Mouse (Mus musculus) kidney, adult 2 months (tissue): ENCODE measurements around the gene Rpl23a. TPM values are rescaled to one million over a fixed set of nuclear protein-coding genes. Genes with fewer than 3 reads are reported as not detected.
"Not testable (repeated sequence)": the region's sequence is repeated elsewhere in the genome, so short reads cannot be mapped to it uniquely, and the experiment has no call there.

Experiments used
- DNase-seq: peaks from one replicate; pipeline ENCODE4 v3.0.0; 2021
- H3K27ac ChIP-seq: fragments of 200-500 bp; 2 replicates; pipeline ENCODE4 v1.5.1; 2012; ENCODE audit warnings: low read depth, low read length, control low read depth, inconsistent platforms; ENCODE audit not compliant: insufficient read depth
- H3K27me3 ChIP-seq: fragments of 200-500 bp; replicated peaks from 2 replicates; pipeline ENCODE4 v1.6.1; 2012; ENCODE audit warnings: mild to moderate bottlenecking, moderate library complexity, low read length, inconsistent platforms; ENCODE audit not compliant: control insufficient read depth, insufficient read depth
- H3K36me3 ChIP-seq: fragments of 200-500 bp; 2 replicates; pipeline ENCODE4 v1.6.1; 2012; ENCODE audit warnings: mild to moderate bottlenecking, moderate library complexity, low read length, inconsistent platforms; ENCODE audit not compliant: control insufficient read depth, insufficient read depth
- H3K4me1 ChIP-seq: fragments of 200-500 bp; 2 replicates; pipeline ENCODE4 v1.6.1; 2011; ENCODE audit warnings: low read length; ENCODE audit not compliant: control insufficient read depth, insufficient read depth
- H3K4me3 ChIP-seq: fragments of 200-500 bp; 2 replicates; pipeline ENCODE4 v1.5.1; 2011; ENCODE audit warnings: mild to moderate bottlenecking, low read depth, low read length, control low read depth; ENCODE audit not compliant: insufficient read depth
- CTCF ChIP-seq: fragments of 200-500 bp; conservative IDR thresholded peaks from 2 replicates; pipeline ENCODE4 v1.5.1; 2011; ENCODE audit warnings: low read depth, mild to moderate bottlenecking, control low read depth, low read length, moderate library complexity, mixed read lengths; ENCODE audit not compliant: insufficient read depth, insufficient read length
- POLR2A ChIP-seq: fragments of 200-500 bp; IDR thresholded peaks from one replicate; pipeline ENCODE4 v1.6.1; 2011; ENCODE audit warnings: low read depth, low read length, control low read depth
- WGBS: fragments of 180-500 bp; shearing (Covaris S2); methylation state at CpG from one replicate; pipeline ENCODE4 v1.1.7; 2018; 5-methylcytosine and 5-hydroxymethylcytosine counted together
- polyA plus RNA-seq: library from polyadenylated mRNA; depleted of rRNA; stranded (reverse); fragments of >200 nt; gene quantifications from 2 replicates; pipeline ENCODE4 v1.2.3, GENCODE M21; 2012

Gene Rpl23a
- polyA plus RNA-seq, 1 experiment: 278 TPM

- no peaks in the 10 kb centered on the region for H3K36me3 ChIP-seq
These were observed 37.2 kb downstream of the Rpl23a start for GRCm38 (mm10) chr11:78146168-78146567.

GRCm38 (mm10) chr11:78143520-78143919 is 39.9 kb downstream of the Rpl23a start:
- no peak overlapping the region for H3K4me3 ChIP-seq
- TF ChIP-seq POLR2A: no peak
- TF ChIP-seq CTCF: no peak
- no peaks in the 10 kb centered on the region for H3K27me3 ChIP-seq
- peaks cover 19% of the 10 kb centered on the region for H3K4me1 ChIP-seq
- peak overlapping the region; percentile 63; the same call in 1 of the 2 replicates for H3K27ac ChIP-seq
- peak; percentile 54 for DNase-seq
- H3K36me3 ChIP-seq: no peaks in the 10 kb centered on the region
- WGBS: 48% methylated on average over 2 of the region's 2 CpGs

More at GRCm38 (mm10) chr11:78146168-78146567, 37.2 kb downstream of the Rpl23a start:
- Histone ChIP-seq H3K27ac (peak overlapping the region; percentile 42; the same call in 1 of the 2 replicates), H3K27me3 (no peaks in the 10 kb centered on the region), H3K4me3 (no peak overlapping the region), H3K4me1 (peaks cover 19% of the 10 kb centered on the region)
- no peak for DNase-seq
- WGBS: 85% methylated on average over 5 of the region's 5 CpGs
- TF ChIP-seq CTCF (peak; percentile 29; the same call in 1 of the 2 replicates), POLR2A (no peak)

GRCm38 (mm10) chr11:78140665-78141064 is 42.7 kb downstream of the Rpl23a start:
- Histone ChIP-seq H3K27ac (no peak overlapping the region), H3K4me3 (no peak overlapping the region), H3K4me1 (peaks cover 27% of the 10 kb centered on the region), H3K36me3 (no peaks in the 10 kb centered on the region), H3K27me3 (no peaks in the 10 kb centered on the region)
- TF ChIP-seq CTCF (no peak), POLR2A (no peak)
- DNase-seq: no peak
- 76% methylated on average over 5 of the region's 5 CpGs for WGBS

GRCm38 (mm10) chr11:78138023-78138422 is 45.4 kb downstream of the Rpl23a start:
- WGBS: 62% methylated on average over 3 of the region's 3 CpGs
- Histone ChIP-seq H3K27ac (peak overlapping the region; percentile 27), H3K36me3 (no peaks in the 10 kb centered on the region), H3K4me1 (peaks cover 30% of the 10 kb centered on the region), H3K4me3 (no peak overlapping the region), H3K27me3 (no peaks in the 10 kb centered on the region)
- DNase-seq: peak; percentile 41
- TF ChIP-seq POLR2A: no peak
- TF ChIP-seq CTCF: no peak

GRCm38 (mm10) chr11:78137584-78137983 is 45.8 kb downstream of the Rpl23a start:
- Histone ChIP-seq H3K27me3 (no peaks in the 10 kb centered on the region), H3K36me3 (no peaks in the 10 kb centered on the region), H3K4me1 (peaks cover 27% of the 10 kb centered on the region; the same call in 1 of the 2 replicates), H3K27ac (peak overlapping the region; percentile 81), H3K4me3 (no peak overlapping the region)
- DNase-seq: peak; percentile 70
- TF ChIP-seq POLR2A (no peak), CTCF (no peak)
- WGBS: 36% methylated on average over 4 of the region's 4 CpGs

GRCm38 (mm10) chr11:78136132-78136531 is 47.3 kb downstream of the Rpl23a start:
- no peak for DNase-seq
- Histone ChIP-seq H3K36me3 (no peaks in the 10 kb centered on the region), H3K4me1 (peaks cover 16% of the 10 kb centered on the region; the same call in 1 of the 2 replicates), H3K27me3 (no peaks in the 10 kb centered on the region), H3K27ac (no peak overlapping the region; the same call in 1 of the 2 replicates), H3K4me3 (no peak overlapping the region)
- TF ChIP-seq POLR2A (no peak), CTCF (no peak)
- WGBS: 71% methylated on average over 1 of the region's 1 CpGs

GRCm38 (mm10) chr11:78135314-78135713 is 48.1 kb downstream of the Rpl23a start:
- H3K27ac ChIP-seq, H3K27me3 ChIP-seq: not testable (repeated sequence)

More at GRCm38 (mm10) chr11:78135314-78135713, 48.1 kb downstream of the Rpl23a start:
- peak; percentile 65 for DNase-seq
- 45% methylated on average over 7 of the region's 7 CpGs for WGBS
- not testable (repeated sequence) for H3K4me3 ChIP-seq, H3K36me3 ChIP-seq
- peaks cover 16% of the 10 kb centered on the region; the same call in 1 of the 2 replicates for H3K4me1 ChIP-seq
